Mouse (Mus musculus): ENCODE measurements around the gene Ifnar1. TPM values are rescaled to one million over a fixed set of nuclear protein-coding genes. Genes with fewer than 3 reads are reported as not detected.

The Ifnar1 gene
- total RNA-seq, 2 experiments from 2014 or later = 35.6 to 42.5 TPM

Other genes starting within 250 kb of the Ifnar1 start
- not detected in 2 replicates for gene Olig1, start 215.5 kb upstream of the Ifnar1 start, total RNA-seq (2014; fragmentation: Nextera tagmentation)
- not detected in 2 replicates for gene Olig1, start 215.5 kb upstream of the Ifnar1 start, total RNA-seq (2017)
- 130 and 164 TPM in 2 replicates for gene Ifnar2, start 112.5 kb upstream of the Ifnar1 start, total RNA-seq (2014; fragmentation: Nextera tagmentation)
- gene Ifnar2, start 112.5 kb upstream of the Ifnar1 start, total RNA-seq (2017) = 115 and 139 TPM in 2 replicates
- not detected in 2 replicates for gene Gm21970, start 93.5 kb upstream of the Ifnar1 start, total RNA-seq (2014; fragmentation: Nextera tagmentation)
- not detected in 2 replicates for gene Gm21970, start 93.5 kb upstream of the Ifnar1 start, total RNA-seq (2017)
- gene Il10rb, start 79.1 kb upstream of the Ifnar1 start, total RNA-seq (2014; fragmentation: Nextera tagmentation) = 36.6 and 48.8 TPM in 2 replicates
- 41.3 and 45.8 TPM in 2 replicates for gene Il10rb, start 79.1 kb upstream of the Ifnar1 start, total RNA-seq (2017)
- 29.2 TPM in 2 replicates for gene Ifngr2, start 61.8 kb downstream of the Ifnar1 start, total RNA-seq (2014; fragmentation: Nextera tagmentation)
- 12.8 and 13.0 TPM in 2 replicates for gene Ifngr2, start 61.8 kb downstream of the Ifnar1 start, total RNA-seq (2017)
- gene Tmem50b, start 112.6 kb downstream of the Ifnar1 start, total RNA-seq (2014; fragmentation: Nextera tagmentation) = 56.8 and 64.9 TPM in 2 replicates
- gene Tmem50b, start 112.6 kb downstream of the Ifnar1 start, total RNA-seq (2017) = 38.5 and 41.1 TPM in 2 replicates
- 2.4 and 2.8 TPM in 2 replicates for gene Dnajc28, start 133.8 kb downstream of the Ifnar1 start, total RNA-seq (2014; fragmentation: Nextera tagmentation)
- 6.1 and 9.2 TPM in 2 replicates for gene Dnajc28, start 133.8 kb downstream of the Ifnar1 start, total RNA-seq (2017)
- 169 and 244 TPM in 2 replicates for gene Gart, start 161.7 kb downstream of the Ifnar1 start, total RNA-seq (2014; fragmentation: Nextera tagmentation)
- gene Gart, start 161.7 kb downstream of the Ifnar1 start, total RNA-seq (2017) = 443 and 453 TPM in 2 replicates
- gene Son, start 162.3 kb downstream of the Ifnar1 start, total RNA-seq (2014; fragmentation: Nextera tagmentation) = 326 and 356 TPM in 2 replicates
- 242 and 285 TPM in 2 replicates for gene Son, start 162.3 kb downstream of the Ifnar1 start, total RNA-seq (2017)
- 13.1 and 23.0 TPM in 2 replicates for gene Donson, start 203.5 kb downstream of the Ifnar1 start, total RNA-seq (2014; fragmentation: Nextera tagmentation)
- gene Donson, start 203.5 kb downstream of the Ifnar1 start, total RNA-seq (2017) = 20.8 and 32.8 TPM in 2 replicates
- gene Cryzl1, start 243.7 kb downstream of the Ifnar1 start, total RNA-seq (2014; fragmentation: Nextera tagmentation) = 43.5 and 55.5 TPM in 2 replicates
- gene Cryzl1, start 243.7 kb downstream of the Ifnar1 start, total RNA-seq (2017) = 65.5 and 85.7 TPM in 2 replicates
- 9.3 and 10.7 TPM in 2 replicates for gene Itsn1, start 244.0 kb downstream of the Ifnar1 start, total RNA-seq (2014; fragmentation: Nextera tagmentation)
- 5.0 and 7.0 TPM in 2 replicates for gene Itsn1, start 244.0 kb downstream of the Ifnar1 start, total RNA-seq (2017)

All from granulocyte monocyte progenitor cell, adult 5-6 weeks (primary cell).